Mouse (Mus musculus): Measurements from ENCODE around the gene E2f2. TPM values are rescaled to one million over a fixed set of nuclear protein-coding genes. Genes with fewer than 3 reads are reported as not detected.
A peak's percentile ranks its signal among the peaks of the same experiment; 100 is the strongest.

E2f2 gene
- polyA plus RNA-seq, 1 experiment from 2014 or later: 5.5 TPM

DNA sequence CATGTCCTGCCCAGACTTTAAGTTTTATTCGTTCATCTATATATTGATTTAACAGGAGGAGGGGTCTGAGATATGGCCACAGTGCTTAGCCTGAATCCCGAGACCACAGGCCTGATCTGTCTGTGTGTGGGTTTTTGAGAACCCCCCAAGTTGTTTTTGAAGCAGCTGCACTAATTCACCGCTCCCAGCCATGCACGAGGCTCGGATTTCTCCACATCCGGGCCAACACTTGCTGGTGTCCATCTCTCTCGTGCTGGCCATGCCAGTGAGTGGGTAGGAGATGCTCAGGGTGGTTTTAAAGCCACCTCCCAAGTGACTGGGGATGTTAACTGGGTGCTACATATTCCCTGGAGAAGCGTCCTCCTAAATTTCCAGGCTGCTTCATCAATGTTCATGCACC, 7.2 kb upstream of the E2f2 start:
- no peak for ATAC-seq (ENCODE audit: insufficient read depth)

DNA sequence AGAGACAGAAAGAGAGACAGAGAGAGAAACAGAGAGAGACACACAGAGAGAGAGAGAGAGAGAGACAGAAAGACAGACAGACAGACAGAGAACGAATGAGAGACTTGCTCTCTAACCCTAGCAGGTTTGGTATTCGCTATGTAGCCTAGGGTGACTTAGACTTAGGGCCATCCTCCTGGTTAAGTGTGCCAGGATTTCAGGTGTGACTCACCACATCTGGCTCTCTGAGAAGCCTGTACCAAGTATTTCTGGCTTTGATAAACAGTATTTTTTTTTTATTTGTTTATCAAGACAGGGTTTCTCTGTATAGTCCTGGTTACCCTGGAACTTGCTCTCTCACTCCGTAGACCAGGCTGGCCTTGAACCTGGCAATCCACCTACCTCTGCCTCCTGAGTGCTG, 4.5 kb upstream of the E2f2 start:
- H3K9me3 ChIP-seq (ENCODE audit: low read depth, low read length): no peaks in the 10 kb centered on the region
- H3K36me3 ChIP-seq (ENCODE audit: insufficient read depth): no peaks in the 10 kb centered on the region
- H3K27ac ChIP-seq (ENCODE audit: low read depth): no peak overlapping the region
- DNase-seq (no peak), ATAC-seq (ENCODE audit: insufficient read depth) (no peak)
- no peak overlapping the region for H3K4me3 ChIP-seq (ENCODE audit: low read depth, low read length)
- no peaks in the 10 kb centered on the region for H3K27me3 ChIP-seq (ENCODE audit: insufficient read depth, low read length)
- no peak overlapping the region for H3K9ac ChIP-seq
- no peaks in the 10 kb centered on the region for H3K4me1 ChIP-seq (ENCODE audit: insufficient read depth)
- no peak overlapping the region for H3K4me2 ChIP-seq
- 70% methylated on average over 3 of the region's 3 CpGs for WGBS
- no peak for TF ChIP-seq CTCF (IDR thresholded peaks at IDR 0.05; ENCODE audit: low read depth)

More for the DNA sequence above, 7.2 kb upstream of the E2f2 start:
- no peak overlapping the region for H3K4me3 ChIP-seq (ENCODE audit: low read depth, low read length)
- no peak overlapping the region for H3K9ac ChIP-seq
- H3K9me3 ChIP-seq (ENCODE audit: low read depth, low read length): no peaks in the 10 kb centered on the region
- DNase-seq: no peak
- no peak overlapping the region for H3K4me2 ChIP-seq
- H3K36me3 ChIP-seq (ENCODE audit: insufficient read depth): no peaks in the 10 kb centered on the region
- H3K27ac ChIP-seq (ENCODE audit: low read depth): no peak overlapping the region
- H3K27me3 ChIP-seq (ENCODE audit: insufficient read depth, low read length): no peaks in the 10 kb centered on the region
- H3K4me1 ChIP-seq (ENCODE audit: insufficient read depth): no peaks in the 10 kb centered on the region
- TF ChIP-seq CTCF (IDR thresholded peaks at IDR 0.05; ENCODE audit: low read depth): no peak
- 78% methylated on average over 8 of the region's 8 CpGs for WGBS

DNA sequence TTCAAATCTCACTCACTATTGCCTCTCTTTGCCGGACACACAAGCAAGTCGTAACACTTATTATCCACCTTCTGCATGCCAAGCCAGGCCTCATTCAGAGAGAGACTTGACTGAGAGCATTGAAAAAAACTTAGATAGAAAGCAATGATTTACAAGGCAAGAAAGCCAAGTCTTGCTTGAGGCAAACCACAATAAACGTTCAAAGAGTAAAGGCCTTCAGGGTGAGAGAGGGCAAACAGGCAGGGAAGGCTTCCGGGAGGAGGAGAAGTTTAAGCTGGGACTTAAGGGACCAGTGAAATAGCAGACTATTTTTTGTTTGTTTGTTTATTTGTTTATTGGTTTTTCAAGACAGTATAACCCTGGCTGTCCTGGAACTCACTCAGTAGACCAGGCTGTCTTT, 1.8 kb upstream of the E2f2 start:
- ATAC-seq (ENCODE audit: insufficient read depth): no peak
- no peaks in the 10 kb centered on the region for H3K36me3 ChIP-seq (ENCODE audit: insufficient read depth)
- H3K4me3 ChIP-seq (ENCODE audit: low read depth, low read length): no peak overlapping the region
- no peak overlapping the region for H3K9ac ChIP-seq
- H3K9me3 ChIP-seq (ENCODE audit: low read depth, low read length): no peaks in the 10 kb centered on the region
- peaks cover 7% of the 10 kb centered on the region; the same call in 1 of the 2 replicates for H3K4me1 ChIP-seq (ENCODE audit: insufficient read depth)
- H3K4me2 ChIP-seq: no peak overlapping the region
- H3K27ac ChIP-seq (ENCODE audit: low read depth): no peak overlapping the region
- H3K27me3 ChIP-seq (ENCODE audit: insufficient read depth, low read length): no peaks in the 10 kb centered on the region
- WGBS: 78% methylated on average over 4 of the region's 4 CpGs
- DNase-seq: no peak
- TF ChIP-seq CTCF (IDR thresholded peaks at IDR 0.05; ENCODE audit: low read depth): no peak

DNA sequence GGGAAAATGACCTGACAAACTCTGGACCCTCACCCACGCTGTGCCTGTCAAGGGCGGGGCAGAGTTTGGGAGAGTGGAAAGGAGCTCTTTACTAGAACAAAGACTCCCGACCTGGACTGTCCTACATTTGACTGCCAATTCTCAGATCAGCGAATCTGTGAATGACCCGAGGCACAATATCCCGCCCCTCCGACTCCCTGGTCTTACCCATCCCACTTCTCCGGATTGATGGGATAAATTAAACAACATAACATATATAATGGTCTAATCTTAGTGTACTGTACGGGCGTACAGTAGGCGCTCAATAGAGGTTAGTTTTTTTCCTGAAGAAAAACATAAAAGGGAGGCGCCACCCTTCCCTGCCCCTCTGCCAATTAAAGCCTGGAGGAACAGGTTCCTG, 739 bp upstream of the E2f2 start:
- WGBS: 23% methylated on average over 12 of the region's 12 CpGs
- Histone ChIP-seq H3K4me3 (ENCODE audit: low read depth, low read length) (peak overlapping the region; percentile 74), H3K4me1 (ENCODE audit: insufficient read depth) (peaks cover 7% of the 10 kb centered on the region; the same call in 1 of the 2 replicates), H3K27ac (ENCODE audit: low read depth) (no peak overlapping the region), H3K36me3 (ENCODE audit: insufficient read depth) (0 out of 2 replicates have a peak, but pooled peaks cover 5% of the 10 kb centered on the region), H3K4me2 (peak overlapping the region; percentile 98), H3K9me3 (ENCODE audit: low read depth, low read length) (no peaks in the 10 kb centered on the region), H3K27me3 (ENCODE audit: insufficient read depth, low read length) (no peaks in the 10 kb centered on the region), H3K9ac (peak overlapping the region; percentile 53; the same call in 1 of the 2 replicates)
- ATAC-seq (ENCODE audit: insufficient read depth): no peak
- no peak for DNase-seq
- TF ChIP-seq CTCF (IDR thresholded peaks at IDR 0.05; ENCODE audit: low read depth): no peak

DNA sequence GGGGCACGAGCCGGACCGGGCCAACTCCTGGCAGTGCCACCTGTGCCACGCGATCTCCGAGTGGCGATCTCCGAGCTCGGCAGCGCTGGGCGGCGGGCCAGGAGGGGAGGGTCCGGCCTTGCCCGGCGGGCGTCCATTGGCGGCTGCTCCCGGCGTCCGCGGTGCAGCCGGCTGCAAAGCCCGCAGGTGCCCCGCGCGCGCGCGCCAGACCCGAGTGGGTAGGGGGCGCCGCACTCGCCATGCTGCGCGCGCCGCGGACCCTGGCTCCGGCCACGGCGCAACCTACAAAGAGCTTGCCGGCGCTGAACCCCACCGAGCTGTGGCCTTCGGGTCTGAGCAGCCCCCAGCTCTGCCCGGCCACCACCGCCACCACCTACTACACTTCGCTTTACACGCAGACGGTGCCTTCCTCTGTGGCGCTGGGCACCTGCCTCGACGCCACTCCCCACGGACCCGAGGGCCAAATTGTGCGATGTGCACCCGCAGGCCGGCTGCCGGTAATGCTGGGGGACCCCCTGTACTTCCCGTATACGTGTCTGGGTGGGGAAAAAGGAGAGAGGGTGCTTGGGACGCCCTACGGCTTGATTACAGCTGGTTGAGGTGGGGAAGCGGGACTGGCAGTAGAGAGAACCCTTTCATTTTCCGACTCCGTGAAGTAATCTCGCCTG, 482 bp downstream of the E2f2 start:
- H3K9ac ChIP-seq: peak overlapping the region; percentile 79
- H3K4me2 ChIP-seq: peak overlapping the region; percentile 98
- H3K4me1 ChIP-seq (ENCODE audit: insufficient read depth): peaks cover 14% of the 10 kb centered on the region
- no peak for TF ChIP-seq CTCF (IDR thresholded peaks at IDR 0.05; ENCODE audit: low read depth)
- WGBS: under 1% methylated on average over 54 of the region's 67 CpGs
- DNase-seq (peak; percentile 88), ATAC-seq (ENCODE audit: insufficient read depth) (peak; percentile 40; the same call in 1 of the 2 replicates)
- H3K27me3 ChIP-seq (ENCODE audit: insufficient read depth, low read length): no peaks in the 10 kb centered on the region
- H3K36me3 ChIP-seq (ENCODE audit: insufficient read depth): 0 out of 2 replicates have a peak, but pooled peaks cover 8% of the 10 kb centered on the region
- H3K27ac ChIP-seq (ENCODE audit: low read depth): peak overlapping the region; percentile 77
- H3K9me3 ChIP-seq (ENCODE audit: low read depth, low read length): no peaks in the 10 kb centered on the region
- H3K4me3 ChIP-seq (ENCODE audit: low read depth, low read length): peak overlapping the region; percentile 74

DNA sequence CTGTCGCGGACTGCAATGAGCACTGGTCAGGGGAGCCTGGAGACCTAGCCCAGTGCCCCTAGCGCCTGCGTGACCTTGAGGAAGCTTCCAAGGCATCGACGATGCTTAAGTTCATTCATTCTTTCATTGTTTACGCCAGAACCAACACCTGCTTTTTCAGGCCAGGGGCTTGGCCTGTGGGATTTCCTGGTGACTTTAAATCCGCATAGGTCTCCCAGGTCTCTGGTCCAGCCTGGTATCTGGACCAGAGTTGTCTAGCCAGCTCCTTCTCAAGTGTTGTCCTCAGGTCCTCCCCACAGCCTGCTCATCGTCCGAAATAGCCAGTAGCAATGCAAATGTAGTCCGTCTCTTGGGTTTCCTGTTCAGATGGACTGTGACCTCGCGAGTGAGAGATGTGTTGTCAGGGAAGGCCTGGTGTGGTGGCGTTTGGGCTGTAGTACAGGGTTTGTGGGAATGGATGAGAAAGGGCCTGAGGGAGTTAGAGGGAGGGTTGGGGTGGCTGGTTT, 1.1 kb downstream of the E2f2 start:
- peaks cover 20% of the 10 kb centered on the region for H3K4me1 ChIP-seq (ENCODE audit: insufficient read depth)
- H3K9ac ChIP-seq: peak overlapping the region; percentile 79
- no peaks in the 10 kb centered on the region for H3K9me3 ChIP-seq (ENCODE audit: low read depth, low read length)
- H3K27ac ChIP-seq (ENCODE audit: low read depth): peak overlapping the region; percentile 77
- 0 out of 2 replicates have a peak, but pooled peaks cover 8% of the 10 kb centered on the region for H3K36me3 ChIP-seq (ENCODE audit: insufficient read depth)
- no peaks in the 10 kb centered on the region for H3K27me3 ChIP-seq (ENCODE audit: insufficient read depth, low read length)
- WGBS: 6% methylated on average over 14 of the region's 14 CpGs
- ATAC-seq (ENCODE audit: insufficient read depth): no peak
- peak; percentile 38 for DNase-seq
- peak overlapping the region; percentile 98 for H3K4me2 ChIP-seq
- H3K4me3 ChIP-seq (ENCODE audit: low read depth, low read length): peak overlapping the region; percentile 74
- TF ChIP-seq CTCF (IDR thresholded peaks at IDR 0.05; ENCODE audit: low read depth): no peak
